Mouse (Mus musculus) left cerebral cortex, postnatal 10 days (tissue): Measurements from ENCODE around the gene Secisbp2. TPM values are rescaled to one million over a fixed set of nuclear protein-coding genes. Genes with fewer than 3 reads are reported as not detected.

Experiments
- DNase-seq, 2 experiments: peaks; one replicate each; pipeline ENCODE4 v3.0.0; 2021 to 2022; ENCODE audit warnings: low spot score in 2 of 2, mixed read lengths in 1 of 2; ENCODE audit errors: extremely low spot score in 1 of 2
- intact Hi-C: fragments of 180-260 bp; cut with DNase I; formaldehyde crosslinking; loops from one replicate; pipeline ENCODE4 v1.15.1; 2025
- total RNA-seq, 2 experiments: library from RNA; stranded (reverse); gene quantifications; 2 replicates each; pipeline ENCODE4 v1.2.3; 2021

Secisbp2 gene
- total RNA-seq, 2 experiments from 2014 or later, result 16.4 TPM

- peak in 1 of 2 experiments; percentile 21 for DNase-seq
- intact Hi-C loops, result no loop called here
These were observed 25.5 kb downstream of the Secisbp2 start for GRCm38 (mm10) chr13:51677041-51677440.

GRCm38 (mm10) chr13:51677630-51678185 is 26.2 kb downstream of the Secisbp2 start:
- intact Hi-C loops, result no loop called here
- peak in 1 of 2 experiments; percentile 21 for DNase-seq

GRCm38 (mm10) chr13:51678687-51679086 is 27.2 kb downstream of the Secisbp2 start:
- DNase-seq, result peak in 1 of 2 experiments; percentile 24
- intact Hi-C loops, result no loop called here

- intact Hi-C loops, result no loop called here
- no peak for DNase-seq
These were observed 27.8 kb downstream of the Secisbp2 start for GRCm38 (mm10) chr13:51679332-51679731.

- DNase-seq, result peak in 1 of 2 experiments; percentile 17
- intact Hi-C loops, result no loop called here
These were observed 29.6 kb downstream of the Secisbp2 start for GRCm38 (mm10) chr13:51681076-51681475.

- peak in 1 of 2 experiments; percentile 12 for DNase-seq
These were observed 30.1 kb downstream of the Secisbp2 start for GRCm38 (mm10) chr13:51681634-51682033.

GRCm38 (mm10) chr13:51685290-51685966 is 33.9 kb downstream of the Secisbp2 start:
- intact Hi-C loops, result no loop called here
- peak in 1 of 2 experiments; percentile 11 for DNase-seq

More at GRCm38 (mm10) chr13:51681634-51682033, 30.1 kb downstream of the Secisbp2 start:
- intact Hi-C loops, result no loop called here

GRCm38 (mm10) chr13:51686966-51687365 is 35.5 kb downstream of the Secisbp2 start:
- intact Hi-C loops, result no loop called here
- DNase-seq, result peak in 1 of 2 experiments; percentile 21

- DNase-seq, result peak in 1 of 2 experiments; percentile 17
- intact Hi-C loops, result no loop called here
These were observed 37.2 kb downstream of the Secisbp2 start for GRCm38 (mm10) chr13:51688688-51689087.

- peak in 1 of 2 experiments; percentile 18 for DNase-seq
- intact Hi-C loops, result no loop called here
These were observed 45.0 kb downstream of the Secisbp2 start for GRCm38 (mm10) chr13:51696481-51696880.

GRCm38 (mm10) chr13:51697455-51697854 is 46.0 kb downstream of the Secisbp2 start:
- DNase-seq, result peak in 1 of 2 experiments; percentile 14

GRCm38 (mm10) chr13:51697897-51698296 is 46.4 kb downstream of the Secisbp2 start:
- DNase-seq, result no peak
- intact Hi-C loops, result no loop called here

More at GRCm38 (mm10) chr13:51697455-51697854, 46.0 kb downstream of the Secisbp2 start:
- intact Hi-C loops, result no loop called here

GRCm38 (mm10) chr13:51698318-51698717 is 46.8 kb downstream of the Secisbp2 start:
- no peak for DNase-seq
- intact Hi-C loops, result no loop called here

- intact Hi-C loops, result no loop called here
- no peak for DNase-seq
These were observed 52.4 kb downstream of the Secisbp2 start for GRCm38 (mm10) chr13:51703893-51704292.

GRCm38 (mm10) chr13:51705882-51706854 is 54.7 kb downstream of the Secisbp2 start:
- no peak for DNase-seq

GRCm38 (mm10) chr13:51710738-51711137 is 59.2 kb downstream of the Secisbp2 start:
- no peak for DNase-seq
- intact Hi-C loops, result no loop called here

More at GRCm38 (mm10) chr13:51705882-51706854, 54.7 kb downstream of the Secisbp2 start:
- intact Hi-C loops, result no loop called here

- DNase-seq, result no peak
- intact Hi-C loops, result no loop called here
These were observed 60.5 kb downstream of the Secisbp2 start for GRCm38 (mm10) chr13:51712022-51712421.

GRCm38 (mm10) chr13:51716350-51717263 is 65.1 kb downstream of the Secisbp2 start:
- intact Hi-C loops, result no loop called here

More at GRCm38 (mm10) chr13:51716350-51717263, 65.1 kb downstream of the Secisbp2 start:
- DNase-seq, result no peak
